19 mouse cellular contexts compared by ENCODE assay signal in the genomic region with DNA sequence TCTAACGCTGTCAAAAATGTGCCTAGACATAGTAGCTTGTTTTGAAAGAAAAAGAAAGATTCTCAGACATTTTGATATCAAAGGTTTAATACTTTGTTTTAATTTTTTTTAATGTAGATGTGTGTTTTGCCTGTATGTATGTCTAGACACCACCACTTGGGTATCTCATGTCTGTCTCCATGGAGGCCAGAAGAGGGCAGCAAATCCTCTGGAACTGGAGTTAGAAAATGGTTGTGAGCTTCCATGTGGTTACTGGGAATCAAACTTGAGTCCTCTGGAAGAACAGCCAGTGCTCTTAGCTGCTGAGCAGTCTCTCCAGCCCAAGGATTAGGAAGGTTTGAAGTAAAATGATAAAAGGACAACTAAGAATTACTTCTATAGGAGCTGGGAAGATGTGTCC. TPM values are rescaled to one million over a fixed set of nuclear protein-coding genes. Genes with fewer than 3 reads are reported as not detected.
DNase-seq lines count a peak whose midpoint lies in the region; ATAC-seq and TF ChIP-seq lines count a peak whose summit lies in the region.
"Had no signal": no experiment of that assay in that cellular context is flagged by ENCODE, and none has a peak within 500 bp of the region (broad histone marks: within the 10 kb centered on the region; RNA-seq: fewer than 3 reads in every experiment).

No protein-coding gene starts in this region.

- H3K9ac ChIP-seq in embryonic facial prominence, embryonic 11.5 days (replicated peaks; ENCODE audit: low read length), result no peak overlapping the region
- H3K9ac ChIP-seq in forebrain, embryonic 14.5 days (ENCODE audit: low read length), result no peak overlapping the region
- H3K9ac ChIP-seq: forebrain, embryonic 13.5 days; liver, embryonic 13.5 days; neural tube, embryonic 12.5 days had no signal

- no peaks in the 10 kb centered on the region for H3K27me3 ChIP-seq in embryonic facial prominence, embryonic 11.5 days (ENCODE audit: control insufficient read depth, insufficient read depth, low read length)
- H3K27me3 ChIP-seq in embryonic facial prominence, embryonic 10.5 days (replicated peaks; ENCODE audit: low read depth, poor library complexity, severe bottlenecking), result no peaks in the 10 kb centered on the region
- no peaks in the 10 kb centered on the region for H3K27me3 ChIP-seq in forebrain, embryonic 14.5 days (replicated peaks; ENCODE audit: control insufficient read depth, insufficient read depth, low read length)
- H3K27me3 ChIP-seq: forebrain, embryonic 13.5 days; liver, embryonic 13.5 days; neural tube, embryonic 12.5 days had no signal

- ATAC-seq in embryonic facial prominence, embryonic 11.5 days (replicated peaks; ENCODE audit: insufficient number of reproducible peaks, low FRiP score, low TSS enrichment, low read depth), result no peak
- ATAC-seq in activated CD4-positive, CD25-positive, alpha-beta regulatory T cell, adult 4 months, result no peak
- ATAC-seq in forebrain, embryonic 14.5 days, result no peak
- ATAC-seq: forebrain, embryonic 13.5 days had no signal

- DNase-seq in embryonic facial prominence, embryonic 11.5 days (ENCODE audit: low spot score), result peak; percentile 13
- DNase-seq in embryonic facial prominence, embryonic 10.5 days (ENCODE audit: low spot score), result no peak
- DNase-seq in left cerebral cortex, adult 2 months (ENCODE audit: extremely low spot score in 1 of 2, low spot score in 2 of 2), result no peak
- DNase-seq in left cerebral cortex, adult 8-10 months (ENCODE audit: low spot score in 2 of 2), result no peak
- peak; percentile 50 for DNase-seq in 3T3-L1 (ENCODE audit: low read depth, low spot score)
- DNase-seq in R1 (ENCODE audit: low read depth, low spot score), result peak; percentile 75
- no peak for DNase-seq in forebrain, embryonic 14.5 days (ENCODE audit: low spot score)
- DNase-seq: B cell, adult 2 months; heart, postnatal 10 days; layer of hippocampus, adult 9-11 months; liver, embryonic 13.5 days; midbrain, embryonic 14.5 days; right cerebral cortex, postnatal 25 days; thymus, adult 18-20 months had no signal

- peaks cover 15% of the 10 kb centered on the region for H3K36me3 ChIP-seq in embryonic facial prominence, embryonic 11.5 days (replicated peaks; ENCODE audit: control insufficient read depth, insufficient read depth, low read depth, low read length)
- peaks cover 98% of the 10 kb centered on the region for H3K36me3 ChIP-seq in embryonic facial prominence, embryonic 10.5 days (replicated peaks)
- H3K36me3 ChIP-seq in forebrain, embryonic 14.5 days (ENCODE audit: control insufficient read depth, insufficient read depth, low read length), result peaks cover 87% of the 10 kb centered on the region

- H3K4me1 ChIP-seq in embryonic facial prominence, embryonic 11.5 days (ENCODE audit: control insufficient read depth, insufficient read depth, low read length), result no peaks in the 10 kb centered on the region
- H3K4me1 ChIP-seq in embryonic facial prominence, embryonic 10.5 days, result no peaks in the 10 kb centered on the region
- H3K4me1 ChIP-seq in forebrain, embryonic 14.5 days (ENCODE audit: control insufficient read depth, insufficient read depth, low read length), result no peaks in the 10 kb centered on the region
- H3K4me1 ChIP-seq: forebrain, embryonic 13.5 days; neural tube, embryonic 12.5 days had no signal

- WGBS in embryonic facial prominence, embryonic 11.5 days, result 72% methylated on average over 1 of the region's 1 CpGs
- WGBS in embryonic facial prominence, embryonic 10.5 days, result 88% methylated on average over 1 of the region's 1 CpGs
- 85% methylated on average over 1 of the region's 1 CpGs for WGBS in forebrain, embryonic 14.5 days

- intact Hi-C loops in left cerebral cortex, adult 2 months (cut with DNase I), result no loop called here

- H3K4me3 ChIP-seq in embryonic facial prominence, embryonic 11.5 days (ENCODE audit: low read depth, low read length), result no peak overlapping the region
- no peak overlapping the region for H3K4me3 ChIP-seq in embryonic facial prominence, embryonic 10.5 days
- no peak overlapping the region for H3K4me3 ChIP-seq in left cerebral cortex, adult 2 months
- H3K4me3 ChIP-seq in forebrain, embryonic 14.5 days (ENCODE audit: low read depth, low read length), result no peak overlapping the region
- H3K4me3 ChIP-seq: forebrain, embryonic 13.5 days; liver, embryonic 13.5 days; neural tube, embryonic 12.5 days had no signal

- no peak overlapping the region for H3K4me2 ChIP-seq in embryonic facial prominence, embryonic 11.5 days (ENCODE audit: low read depth, low read length)
- no peak overlapping the region for H3K4me2 ChIP-seq in forebrain, embryonic 14.5 days (ENCODE audit: low read length)
- H3K4me2 ChIP-seq: forebrain, embryonic 13.5 days; liver, embryonic 13.5 days; neural tube, embryonic 12.5 days had no signal

- no peak overlapping the region for H3K27ac ChIP-seq in embryonic facial prominence, embryonic 11.5 days (replicated peaks; ENCODE audit: low read depth, low read length)
- H3K27ac ChIP-seq in embryonic facial prominence, embryonic 10.5 days (replicated peaks), result no peak overlapping the region
- no peak overlapping the region for H3K27ac ChIP-seq in left cerebral cortex, adult 2 months
- no peak overlapping the region for H3K27ac ChIP-seq in forebrain, embryonic 14.5 days (ENCODE audit: low read depth, low read length)
- H3K27ac ChIP-seq: forebrain, embryonic 13.5 days; liver, embryonic 13.5 days; neural tube, embryonic 12.5 days had no signal

- H3K9me3 ChIP-seq in embryonic facial prominence, embryonic 11.5 days (replicated peaks; ENCODE audit: control insufficient read depth, low read length), result no peaks in the 10 kb centered on the region
- no peaks in the 10 kb centered on the region for H3K9me3 ChIP-seq in embryonic facial prominence, embryonic 10.5 days
- no peaks in the 10 kb centered on the region for H3K9me3 ChIP-seq in forebrain, embryonic 14.5 days (replicated peaks; ENCODE audit: control insufficient read depth, low read length)
- H3K9me3 ChIP-seq: forebrain, embryonic 13.5 days; liver, embryonic 13.5 days; neural tube, embryonic 12.5 days had no signal

- peak; percentile 37 for TF ChIP-seq CTCF in left cerebral cortex, adult 2 months (IDR thresholded peaks at IDR 0.05)

RNA-seq across cellular contexts. Expression of gene Bnip2, which starts 10.1 kb away (rescaled TPM):
- polyA plus RNA-seq in embryonic facial prominence, embryonic 11.5 days (2014; fragmentation: Nextera tagmentation; extraction: Ambion mirVana), result 124 and 138 TPM in 2 replicates
- polyA plus RNA-seq in embryonic facial prominence, embryonic 10.5 days (2016; fragmentation: Nextera tagmentation; extraction: Ambion mirVana), result 108 and 109 TPM in 2 replicates
- 10 to 100 TPM; 42.9 to 43.2 TPM for total RNA-seq in left cerebral cortex, adult 2 months (2021)
- total RNA-seq in left cerebral cortex, adult 8-10 months (2022), result 10 to 100 TPM; 32.1 to 47.1 (median 40.2) TPM
- 10 to 100 TPM; 45.6 to 46.8 TPM for polyA plus RNA-seq in activated CD4-positive, CD25-positive, alpha-beta regulatory T cell, adult 4 months (2017; shearing (Covaris generic))
- 115 and 116 TPM in 2 replicates for polyA plus RNA-seq in forebrain, embryonic 14.5 days (2014; fragmentation: Nextera tagmentation; extraction: Ambion mirVana)

RNA-seq across cellular contexts. Expression of gene Gtf2a2, which starts 13.0 kb away (rescaled TPM):
- 226 and 246 TPM in 2 replicates for polyA plus RNA-seq in embryonic facial prominence, embryonic 11.5 days (2014; fragmentation: Nextera tagmentation; extraction: Ambion mirVana)
- 180 and 196 TPM in 2 replicates for polyA plus RNA-seq in embryonic facial prominence, embryonic 10.5 days (2016; fragmentation: Nextera tagmentation; extraction: Ambion mirVana)
- total RNA-seq in left cerebral cortex, adult 2 months (2021), result 10 to 100 TPM; 52.5 to 58.4 TPM
- total RNA-seq in left cerebral cortex, adult 8-10 months (2022), result 10 to 100 TPM; 46.0 to 59.2 (median 52.4) TPM
- polyA plus RNA-seq in activated CD4-positive, CD25-positive, alpha-beta regulatory T cell, adult 4 months (2017; shearing (Covaris generic)), result 100 to 1,000 TPM; 152 to 189 TPM
- polyA plus RNA-seq in forebrain, embryonic 14.5 days (2014; fragmentation: Nextera tagmentation; extraction: Ambion mirVana), result 233 and 264 TPM in 2 replicates

RNA-seq across cellular contexts. Expression of gene Gcnt3, which starts 38.6 kb away (rescaled TPM):
- polyA plus RNA-seq in embryonic facial prominence, embryonic 11.5 days (2014; fragmentation: Nextera tagmentation; extraction: Ambion mirVana), result not detected in 2 replicates
- polyA plus RNA-seq in embryonic facial prominence, embryonic 10.5 days (2016; fragmentation: Nextera tagmentation; extraction: Ambion mirVana), result 0.05 TPM in 1 of 2 replicates, not detected in the other
- total RNA-seq in left cerebral cortex, adult 2 months (2021), result not detected
- not detected for total RNA-seq in left cerebral cortex, adult 8-10 months (2022)
- polyA plus RNA-seq in activated CD4-positive, CD25-positive, alpha-beta regulatory T cell, adult 4 months (2017; shearing (Covaris generic)), result not detected
- not detected in 2 replicates for polyA plus RNA-seq in forebrain, embryonic 14.5 days (2014; fragmentation: Nextera tagmentation; extraction: Ambion mirVana)
- total RNA-seq: gastrocnemius, adult 18-20 months; heart, postnatal 10 days; left cerebral cortex, postnatal 14 days had no signal
- polyA plus RNA-seq: forebrain, embryonic 13.5 days; liver, embryonic 13.5 days; midbrain, embryonic 14.5 days; neural tube, embryonic 12.5 days had no signal

Comparison
In these comparisons a context has a peak if more than half of its experiments do, and no peak if none do; other contexts are left out.
1. DNase-seq: peak in embryonic facial prominence, embryonic 11.5 days (single experiment), 3T3-L1 (single experiment) and R1 (single experiment); none in embryonic facial prominence, embryonic 10.5 days (single experiment), left cerebral cortex, adult 2 months (0 of 2), left cerebral cortex, adult 8-10 months (0 of 2) and forebrain, embryonic 14.5 days (single experiment).